Mouse (Mus musculus): Measurements from ENCODE around the gene Fryl. TPM values are rescaled to one million over a fixed set of nuclear protein-coding genes. Genes with fewer than 3 reads are reported as not detected.

Fryl gene
- polyA plus RNA-seq, 1 experiment from 2014 or later, result 48.0 TPM

- DNase-seq (ENCODE audit: low spot score) (no peak), ATAC-seq (replicated peaks; ENCODE audit: low FRiP score) (no peak)
- H3K9me3 ChIP-seq (ENCODE audit: control insufficient read depth, low read length), result no peaks in the 10 kb centered on the region
- H3K4me3 ChIP-seq (ENCODE audit: low read depth, low read length), result no peak overlapping the region
- no peak overlapping the region for H3K27ac ChIP-seq (ENCODE audit: low read depth, low read length)
- no peaks in the 10 kb centered on the region for H3K36me3 ChIP-seq (ENCODE audit: control insufficient read depth, insufficient read depth, low read length)
- H3K4me2 ChIP-seq (ENCODE audit: low read depth, low read length, severe bottlenecking), result no peak overlapping the region
- 92% methylated on average over 4 of the region's 4 CpGs for WGBS
- H3K4me1 ChIP-seq (replicated peaks; ENCODE audit: control insufficient read depth, insufficient read depth, low read length), result 0 out of 2 replicates have a peak, but pooled peaks cover 1% of the 10 kb centered on the region
- no peaks in the 10 kb centered on the region for H3K27me3 ChIP-seq (ENCODE audit: control insufficient read depth, insufficient read depth, low read length)
- H3K9ac ChIP-seq (ENCODE audit: low read length), result no peak overlapping the region
Measured at GRCm38 (mm10) chr5:73249341-73249740, 7.1 kb downstream of the Fryl start.

- ATAC-seq (replicated peaks; ENCODE audit: low FRiP score) (no peak), DNase-seq (ENCODE audit: low spot score) (no peak)
- 82% methylated on average over 8 of the region's 8 CpGs for WGBS
- Histone ChIP-seq H3K9me3 (ENCODE audit: control insufficient read depth, low read length) (no peaks in the 10 kb centered on the region), H3K27me3 (ENCODE audit: control insufficient read depth, insufficient read depth, low read length) (no peaks in the 10 kb centered on the region), H3K4me2 (ENCODE audit: low read depth, low read length, severe bottlenecking) (no peak overlapping the region), H3K36me3 (ENCODE audit: control insufficient read depth, insufficient read depth, low read length) (no peaks in the 10 kb centered on the region), H3K4me1 (replicated peaks; ENCODE audit: control insufficient read depth, insufficient read depth, low read length) (0 out of 2 replicates have a peak, but pooled peaks cover 1% of the 10 kb centered on the region), H3K27ac (ENCODE audit: low read depth, low read length) (no peak overlapping the region), H3K4me3 (ENCODE audit: low read depth, low read length) (no peak overlapping the region), H3K9ac (ENCODE audit: low read length) (no peak overlapping the region)
Measured at GRCm38 (mm10) chr5:73248211-73248610, 8.2 kb downstream of the Fryl start.

- no peaks in the 10 kb centered on the region for H3K9me3 ChIP-seq (ENCODE audit: control insufficient read depth, low read length)
- 91% methylated on average over 6 of the region's 6 CpGs for WGBS
Measured at GRCm38 (mm10) chr5:73246414-73246813, 10.0 kb downstream of the Fryl start.

DNA sequence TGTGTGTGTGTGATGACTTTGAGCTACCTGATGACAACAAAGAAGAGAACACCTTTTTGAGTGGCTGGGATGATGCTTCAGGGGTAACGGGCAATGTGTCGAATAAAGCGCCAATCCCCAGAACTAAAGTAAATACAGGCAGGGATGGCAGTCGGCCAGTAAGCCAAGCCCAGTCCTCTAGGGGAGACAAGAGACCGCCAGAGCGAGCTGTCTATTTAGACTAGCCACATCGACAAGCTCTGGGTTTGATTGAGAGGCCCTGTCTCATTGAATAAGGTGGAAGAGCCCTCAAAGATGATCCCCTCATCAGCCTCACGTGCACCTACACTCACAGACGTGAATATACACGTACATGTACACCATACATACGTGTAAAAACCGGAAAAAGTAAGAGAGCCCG lies 12.0 kb downstream of the Fryl start:
- DNase-seq (ENCODE audit: low spot score) (no peak), ATAC-seq (replicated peaks; ENCODE audit: low FRiP score) (no peak)
- no peak overlapping the region for H3K9ac ChIP-seq (ENCODE audit: low read length)
- no peaks in the 10 kb centered on the region for H3K9me3 ChIP-seq (ENCODE audit: control insufficient read depth, low read length)
- no peaks in the 10 kb centered on the region for H3K36me3 ChIP-seq (ENCODE audit: control insufficient read depth, insufficient read depth, low read length)
- H3K27me3 ChIP-seq (ENCODE audit: control insufficient read depth, insufficient read depth, low read length), result no peaks in the 10 kb centered on the region
- H3K4me1 ChIP-seq (replicated peaks; ENCODE audit: control insufficient read depth, insufficient read depth, low read length), result 0 out of 2 replicates have a peak, but pooled peaks cover 1% of the 10 kb centered on the region
- 87% methylated on average over 13 of the region's 13 CpGs for WGBS
- H3K4me2 ChIP-seq (ENCODE audit: low read depth, low read length, severe bottlenecking), result no peak overlapping the region
- no peak overlapping the region for H3K27ac ChIP-seq (ENCODE audit: low read depth, low read length)
- no peak overlapping the region for H3K4me3 ChIP-seq (ENCODE audit: low read depth, low read length)

More at GRCm38 (mm10) chr5:73246414-73246813, 10.0 kb downstream of the Fryl start:
- DNase-seq (ENCODE audit: low spot score) (no peak), ATAC-seq (replicated peaks; ENCODE audit: low FRiP score) (no peak)
- no peaks in the 10 kb centered on the region for H3K36me3 ChIP-seq (ENCODE audit: control insufficient read depth, insufficient read depth, low read length)
- no peak overlapping the region for H3K4me2 ChIP-seq (ENCODE audit: low read depth, low read length, severe bottlenecking)
- H3K9ac ChIP-seq (ENCODE audit: low read length), result no peak overlapping the region
- H3K4me1 ChIP-seq (replicated peaks; ENCODE audit: control insufficient read depth, insufficient read depth, low read length), result 0 out of 2 replicates have a peak, but pooled peaks cover 1% of the 10 kb centered on the region
- no peak overlapping the region for H3K4me3 ChIP-seq (ENCODE audit: low read depth, low read length)
- H3K27me3 ChIP-seq (ENCODE audit: control insufficient read depth, insufficient read depth, low read length), result no peaks in the 10 kb centered on the region
- no peak overlapping the region for H3K27ac ChIP-seq (ENCODE audit: low read depth, low read length)

- no peak overlapping the region for H3K27ac ChIP-seq (ENCODE audit: low read depth, low read length)
- no peaks in the 10 kb centered on the region for H3K27me3 ChIP-seq (ENCODE audit: control insufficient read depth, insufficient read depth, low read length)
- DNase-seq (ENCODE audit: low spot score) (peak; percentile 3), ATAC-seq (replicated peaks; ENCODE audit: low FRiP score) (no peak)
- H3K4me3 ChIP-seq (ENCODE audit: low read depth, low read length), result no peak overlapping the region
- no peaks in the 10 kb centered on the region for H3K36me3 ChIP-seq (ENCODE audit: control insufficient read depth, insufficient read depth, low read length)
- 80% methylated on average over 8 of the region's 8 CpGs for WGBS
- no peak overlapping the region for H3K4me2 ChIP-seq (ENCODE audit: low read depth, low read length, severe bottlenecking)
- H3K9me3 ChIP-seq (ENCODE audit: control insufficient read depth, low read length), result no peaks in the 10 kb centered on the region
- H3K9ac ChIP-seq (ENCODE audit: low read length), result no peak overlapping the region
- H3K4me1 ChIP-seq (replicated peaks; ENCODE audit: control insufficient read depth, insufficient read depth, low read length), result peaks cover 1% of the 10 kb centered on the region; the same call in 1 of the 2 replicates
Measured at GRCm38 (mm10) chr5:73241966-73242365, 14.5 kb downstream of the Fryl start.

DNA sequence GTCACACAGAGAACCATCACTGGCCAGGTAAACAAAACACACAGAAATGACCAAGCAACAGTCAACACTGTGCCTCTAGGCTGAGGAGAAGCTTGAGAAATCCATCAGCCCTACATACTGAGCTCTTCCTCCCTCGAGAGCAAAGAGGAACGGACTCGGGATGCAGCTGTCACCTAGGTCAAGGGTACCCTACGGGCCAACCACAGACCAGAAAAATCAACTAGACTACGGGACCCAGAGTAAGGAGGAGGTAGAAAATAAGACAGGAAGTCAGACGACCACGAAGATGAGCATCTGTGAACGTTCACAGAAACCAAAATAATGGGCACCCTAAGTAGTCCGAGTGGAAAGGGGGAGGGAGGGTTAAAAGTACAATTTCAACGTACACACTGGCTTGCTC lies 15.1 kb downstream of the Fryl start:
- 86% methylated on average over 10 of the region's 10 CpGs for WGBS
- no peak overlapping the region for H3K27ac ChIP-seq (ENCODE audit: low read depth, low read length)
- no peak overlapping the region for H3K4me2 ChIP-seq (ENCODE audit: low read depth, low read length, severe bottlenecking)
- peaks cover 4% of the 10 kb centered on the region; the same call in 1 of the 2 replicates for H3K4me1 ChIP-seq (replicated peaks; ENCODE audit: control insufficient read depth, insufficient read depth, low read length)
- H3K27me3 ChIP-seq (ENCODE audit: control insufficient read depth, insufficient read depth, low read length), result no peaks in the 10 kb centered on the region
- H3K4me3 ChIP-seq (ENCODE audit: low read depth, low read length), result no peak overlapping the region
- ATAC-seq (replicated peaks; ENCODE audit: low FRiP score), result no peak
- H3K9me3 ChIP-seq (ENCODE audit: control insufficient read depth, low read length), result no peaks in the 10 kb centered on the region
- DNase-seq (ENCODE audit: low spot score), result peak; percentile 33
- H3K36me3 ChIP-seq (ENCODE audit: control insufficient read depth, insufficient read depth, low read length), result no peaks in the 10 kb centered on the region
- no peak overlapping the region for H3K9ac ChIP-seq (ENCODE audit: low read length)

GRCm38 (mm10) chr5:73240391-73240790 lies 16.0 kb downstream of the Fryl start:
- DNase-seq (ENCODE audit: low spot score) (peak; percentile 4), ATAC-seq (replicated peaks; ENCODE audit: low FRiP score) (no peak)
- H3K27me3 ChIP-seq (ENCODE audit: control insufficient read depth, insufficient read depth, low read length), result no peaks in the 10 kb centered on the region
- 94% methylated on average over 6 of the region's 6 CpGs for WGBS
- H3K4me3 ChIP-seq (ENCODE audit: low read depth, low read length), result no peak overlapping the region
- peaks cover 4% of the 10 kb centered on the region; the same call in 1 of the 2 replicates for H3K4me1 ChIP-seq (replicated peaks; ENCODE audit: control insufficient read depth, insufficient read depth, low read length)
- no peak overlapping the region for H3K4me2 ChIP-seq (ENCODE audit: low read depth, low read length, severe bottlenecking)
- H3K9me3 ChIP-seq (ENCODE audit: control insufficient read depth, low read length), result no peaks in the 10 kb centered on the region
- H3K36me3 ChIP-seq (ENCODE audit: control insufficient read depth, insufficient read depth, low read length), result no peaks in the 10 kb centered on the region
- H3K9ac ChIP-seq (ENCODE audit: low read length), result no peak overlapping the region
- no peak overlapping the region for H3K27ac ChIP-seq (ENCODE audit: low read depth, low read length)

DNA sequence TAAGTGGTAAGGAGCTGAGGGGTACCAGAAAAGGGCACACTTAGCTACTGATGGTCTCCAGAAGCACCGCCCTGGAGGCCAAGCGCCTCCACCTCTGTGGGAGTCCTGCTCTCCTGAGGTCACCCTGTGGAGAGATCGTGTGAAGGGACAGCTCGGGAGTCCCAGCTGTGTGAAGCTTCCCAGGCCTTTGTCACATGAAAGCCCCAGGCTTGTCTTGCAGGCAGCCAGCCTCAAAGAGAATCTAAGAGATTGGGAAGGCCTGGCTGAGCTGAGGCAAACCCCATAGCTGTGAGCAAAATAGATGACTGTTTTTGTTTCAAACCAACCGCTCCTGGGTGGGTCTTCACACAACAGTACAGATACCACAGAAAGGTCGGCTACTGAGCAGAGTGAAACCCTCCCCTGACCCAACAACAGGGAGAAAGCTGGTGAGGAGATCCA lies 19.5 kb downstream of the Fryl start:
- Histone ChIP-seq H3K4me2 (ENCODE audit: low read depth, low read length, severe bottlenecking) (no peak overlapping the region), H3K4me1 (replicated peaks; ENCODE audit: control insufficient read depth, insufficient read depth, low read length) (peaks cover 4% of the 10 kb centered on the region; the same call in 1 of the 2 replicates), H3K4me3 (ENCODE audit: low read depth, low read length) (no peak overlapping the region), H3K9ac (ENCODE audit: low read length) (no peak overlapping the region), H3K27ac (ENCODE audit: low read depth, low read length) (no peak overlapping the region), H3K9me3 (ENCODE audit: control insufficient read depth, low read length) (no peaks in the 10 kb centered on the region), H3K27me3 (ENCODE audit: control insufficient read depth, insufficient read depth, low read length) (no peaks in the 10 kb centered on the region), H3K36me3 (ENCODE audit: control insufficient read depth, insufficient read depth, low read length) (no peaks in the 10 kb centered on the region)
- ATAC-seq (replicated peaks; ENCODE audit: low FRiP score) (peak; percentile 49; the same call in 1 of the 2 replicates), DNase-seq (ENCODE audit: low spot score) (peak; percentile 45)
- WGBS, result 8% methylated on average over 6 of the region's 6 CpGs

- peak; percentile 6 for DNase-seq (ENCODE audit: low spot score)
- H3K9ac ChIP-seq (ENCODE audit: low read length), result no peak overlapping the region
- WGBS, result 87% methylated on average over 5 of the region's 5 CpGs
- H3K36me3 ChIP-seq (ENCODE audit: control insufficient read depth, insufficient read depth, low read length), result no peaks in the 10 kb centered on the region
- no peaks in the 10 kb centered on the region for H3K9me3 ChIP-seq (ENCODE audit: control insufficient read depth, low read length)
- H3K4me3 ChIP-seq (ENCODE audit: low read depth, low read length), result no peak overlapping the region
- peaks cover 4% of the 10 kb centered on the region; the same call in 1 of the 2 replicates for H3K4me1 ChIP-seq (replicated peaks; ENCODE audit: control insufficient read depth, insufficient read depth, low read length)
- no peak overlapping the region for H3K4me2 ChIP-seq (ENCODE audit: low read depth, low read length, severe bottlenecking)
- H3K27me3 ChIP-seq (ENCODE audit: control insufficient read depth, insufficient read depth, low read length), result no peaks in the 10 kb centered on the region
- no peak overlapping the region for H3K27ac ChIP-seq (ENCODE audit: low read depth, low read length)
- ATAC-seq (replicated peaks; ENCODE audit: low FRiP score), result no peak
Measured at GRCm38 (mm10) chr5:73235201-73235600, 21.2 kb downstream of the Fryl start.

Measured in forebrain, embryonic 11.5 days (tissue).